Mouse (Mus musculus) liver, embryonic 14.5 days (tissue): ENCODE results near the gene Ank2. TPM values are rescaled to one million over a fixed set of nuclear protein-coding genes. Genes with fewer than 3 reads are reported as not detected.

Experiments used
- ATAC-seq: fragments of 200-750 bp; cut with Nextera tagmentation; 2 replicates; pipeline ENCODE4 v1.8.0; 2017; ENCODE audit warnings: moderate number of reproducible peaks, mild to moderate bottlenecking, moderate library complexity; ENCODE audit not compliant: insufficient read depth
- DNase-seq, 3 experiments: peaks; one replicate each; pipeline ENCODE4 v3.0.0-alpha.2; 2012 to 2013; ENCODE audit warnings: low read depth in 3 of 3, low spot score in 3 of 3
- H3K27ac ChIP-seq: fragments of 300-500 bp; sonication (generic); 2 replicates; pipeline ENCODE4 v1.5.1; 2014; ENCODE audit warnings: moderate library complexity, mild to moderate bottlenecking, control low read depth, inconsistent platforms
- H3K27me3 ChIP-seq: fragments of 300-500 bp; sonication (generic); 2 replicates; pipeline ENCODE4 v1.6.1; 2014; ENCODE audit warnings: mild to moderate bottlenecking, low read length, moderate library complexity; ENCODE audit not compliant: control insufficient read depth, insufficient read depth
- H3K36me3 ChIP-seq: fragments of 300-500 bp; sonication (generic); replicated peaks from 2 replicates; pipeline ENCODE4 v1.6.1; 2014; ENCODE audit warnings: low read depth; ENCODE audit not compliant: control insufficient read depth, insufficient read depth
- H3K4me1 ChIP-seq, 2 experiments: fragments of 200-500 bp in 1 of 2; fragments of 300-500 bp in 1 of 2; sonication (generic) in 1 of 2; replicated peaks; 2 replicates each; pipeline ENCODE4 v1.6.1; 2012 to 2014; ENCODE audit warnings: antibody characterized with exemption in 1 of 2, inconsistent platforms in 1 of 2, low read length in 1 of 2; ENCODE audit not compliant: control insufficient read depth in 2 of 2, insufficient read depth in 2 of 2
- H3K4me2 ChIP-seq: fragments of 300-500 bp; sonication (generic); 2 replicates; pipeline ENCODE4 v1.6.1; 2014; ENCODE audit warnings: low read depth, mild to moderate bottlenecking, control low read depth, moderate library complexity
- H3K4me3 ChIP-seq, 2 experiments: fragments of 200-500 bp in 1 of 2; fragments of 300-500 bp in 1 of 2; sonication (generic) in 1 of 2; 2 replicates each; pipeline ENCODE4 v1.5.1; 2012 to 2014; ENCODE audit warnings: low read depth in 2 of 2, low read length in 2 of 2, mild to moderate bottlenecking in 2 of 2, control low read depth in 1 of 2, inconsistent platforms in 1 of 2, moderate library complexity in 1 of 2; ENCODE audit not compliant: insufficient read depth in 1 of 2
- H3K9ac ChIP-seq: fragments of 300-500 bp; sonication (generic); replicated peaks from 2 replicates; pipeline ENCODE4 v1.6.1; 2014; ENCODE audit warnings: mild to moderate bottlenecking, control low read depth, moderate library complexity
- H3K9me3 ChIP-seq: fragments of 300-500 bp; sonication (generic); 2 replicates; pipeline ENCODE4 v1.6.1; 2016; ENCODE audit warnings: low read length, mixed read lengths; ENCODE audit not compliant: control insufficient read depth
- CTCF ChIP-seq: IDR thresholded peaks from 2 replicates; pipeline ENCODE4 v1.5.1; 2016; ENCODE audit warnings: antibody characterized with exemption, low read depth, control low read depth
- EP300 ChIP-seq: IDR thresholded peaks from 2 replicates; pipeline ENCODE4 v1.6.1; 2016; ENCODE audit warnings: antibody characterized with exemption, low read depth
- WGBS: fragments of 180-500 bp; shearing (Covaris S2); extraction: QIAGEN DNeasy Blood & Tissue Kit; methylation state at CpG from one replicate; pipeline ENCODE4 v1.1.7; 2014; ENCODE audit not compliant: insufficient replicate concordance; 5-methylcytosine and 5-hydroxymethylcytosine counted together
- polyA plus RNA-seq, 2 experiments: library from polyadenylated mRNA; depleted of rRNA in 1 of 2; stranded (reverse) in 1 of 2; unstranded in 1 of 2; fragments of >200 nt; fragmentation: Nextera tagmentation in 1 of 2; extraction: Ambion mirVana in 1 of 2; gene quantifications; 2 replicates each; pipeline versions ENCODE4 v1.2.1 to v1.2.3; 2012 to 2014

Gene Ank2
- polyA plus RNA-seq, 2 experiments = 4.8 to 5.2 TPM

DNA sequence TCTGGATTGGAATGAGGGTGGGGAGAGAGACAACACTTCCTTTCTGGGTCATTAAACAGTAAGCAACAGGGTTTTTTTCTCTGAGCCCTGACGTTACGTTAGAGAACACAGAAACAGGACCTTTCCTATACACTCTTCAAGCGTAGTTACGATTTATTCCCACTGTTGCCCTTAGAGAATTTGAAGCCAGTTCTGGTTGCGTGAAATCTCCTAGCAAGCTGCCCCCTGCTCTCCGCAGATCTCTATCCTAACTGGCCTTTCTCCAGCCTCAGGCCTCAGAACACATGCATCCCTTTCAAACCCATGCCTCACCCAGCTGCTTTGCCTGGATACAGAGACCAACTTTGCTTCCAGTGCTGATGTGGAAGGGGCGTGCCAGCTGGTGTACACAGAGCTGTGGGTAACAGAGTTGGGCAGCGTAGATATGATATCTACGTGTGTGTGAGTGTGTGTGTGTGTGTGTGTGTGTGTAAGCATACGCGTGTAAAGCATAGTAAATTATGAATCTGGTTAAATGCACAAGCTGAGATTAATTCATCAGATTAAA, 38.2 kb downstream of the Ank2 start:
- no peaks in the 10 kb centered on the region for H3K36me3 ChIP-seq
- H3K4me3 ChIP-seq = no peak overlapping the region
- H3K9me3 ChIP-seq = no peaks in the 10 kb centered on the region
- no peak overlapping the region for H3K9ac ChIP-seq
- H3K27me3 ChIP-seq = no peaks in the 10 kb centered on the region
- TF ChIP-seq CTCF = no peak
- no peak for TF ChIP-seq EP300
- H3K4me1 ChIP-seq = peaks cover 12 to 29% of the 10 kb centered on the region in 2 experiments
- no peak overlapping the region for H3K4me2 ChIP-seq
- WGBS = 46% methylated on average over 11 of the region's 11 CpGs
- H3K27ac ChIP-seq = no peak overlapping the region
- DNase-seq (no peak), ATAC-seq (0 out of 2 replicates have a peak, but pooled peaks have one; percentile 32)

DNA sequence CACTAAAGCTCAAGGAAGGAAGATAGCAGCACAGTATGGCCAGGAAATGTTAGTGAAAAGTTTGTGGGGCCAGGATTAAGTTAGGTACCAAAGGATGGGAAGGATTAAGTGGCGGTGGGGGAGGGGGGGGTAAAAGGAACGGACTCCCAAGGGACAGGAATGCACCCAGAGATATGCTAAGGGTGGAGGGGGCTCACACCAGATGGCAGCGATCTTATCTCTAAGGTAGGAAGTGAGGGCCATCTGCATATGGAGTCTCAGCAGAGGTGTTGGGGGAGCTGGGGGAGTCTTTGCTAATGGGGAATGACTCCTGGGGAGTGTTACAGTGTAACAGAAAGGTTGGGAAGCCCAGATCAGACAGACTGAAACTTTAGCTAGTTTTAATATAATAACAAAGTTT, 39.3 kb downstream of the Ank2 start:
- H3K27ac ChIP-seq = no peak overlapping the region
- no peak for DNase-seq
- no peaks in the 10 kb centered on the region for H3K9me3 ChIP-seq
- no peak overlapping the region for H3K9ac ChIP-seq
- H3K4me1 ChIP-seq = peaks cover 12 to 29% of the 10 kb centered on the region in 2 experiments
- H3K36me3 ChIP-seq = no peaks in the 10 kb centered on the region
- no peaks in the 10 kb centered on the region for H3K27me3 ChIP-seq
- H3K4me3 ChIP-seq = no peak overlapping the region
- WGBS = 6% methylated on average over 3 of the region's 3 CpGs
- no peak overlapping the region; the same call in 1 of the 2 replicates for H3K4me2 ChIP-seq
- peak; percentile 75 for ATAC-seq
- TF ChIP-seq EP300 = peak; percentile 45
- TF ChIP-seq CTCF = no peak

DNA sequence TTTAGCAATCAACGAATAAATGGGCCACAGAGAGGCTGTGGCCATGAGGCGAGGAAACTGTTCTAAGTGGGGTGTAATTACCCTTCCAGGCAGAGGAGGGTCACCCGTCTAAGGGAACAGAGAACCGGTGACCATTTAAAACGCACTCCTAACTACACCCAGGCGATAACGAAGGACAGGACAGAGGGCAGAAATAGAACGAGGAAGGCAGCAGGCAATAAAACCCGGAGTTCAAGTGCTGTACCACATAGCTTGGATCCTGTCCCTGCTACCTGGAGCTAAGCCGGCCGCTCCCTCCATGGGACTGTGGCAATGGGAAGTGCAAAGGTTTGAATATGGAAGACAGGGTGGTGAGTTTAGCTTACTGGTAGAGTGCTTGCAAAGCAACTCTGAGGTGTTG, 40.2 kb downstream of the Ank2 start:
- Histone ChIP-seq H3K36me3 (no peaks in the 10 kb centered on the region), H3K4me1 (peaks cover 12 to 29% of the 10 kb centered on the region in 2 experiments), H3K27ac (no peak overlapping the region; the same call in 1 of the 2 replicates), H3K27me3 (no peaks in the 10 kb centered on the region), H3K9me3 (no peaks in the 10 kb centered on the region), H3K9ac (peak overlapping the region; percentile 7; the same call in 1 of the 2 replicates), H3K4me3 (no peak overlapping the region), H3K4me2 (peak overlapping the region; percentile 65)
- DNase-seq (no peak), ATAC-seq (no peak)
- TF ChIP-seq CTCF (no peak), EP300 (no peak)
- WGBS = 20% methylated on average over 11 of the region's 11 CpGs

GRCm38 (mm10) chr3:127458420-127458798, 40.7 kb downstream of the Ank2 start:
- no peaks in the 10 kb centered on the region for H3K9me3 ChIP-seq
- no peak overlapping the region; the same call in 1 of the 2 replicates for H3K27ac ChIP-seq
- ATAC-seq = peak; percentile 42; the same call in 1 of the 2 replicates
- TF ChIP-seq CTCF (no peak), EP300 (no peak)
- peak overlapping the region; percentile 7 for H3K9ac ChIP-seq
- no peaks in the 10 kb centered on the region for H3K27me3 ChIP-seq
- H3K4me2 ChIP-seq = peak overlapping the region; percentile 65
- peak overlapping the region; percentile 32 to 45; a peak in 3 of 4 replicates for H3K4me3 ChIP-seq
- no peak for DNase-seq
- WGBS = 3% methylated on average over 6 of the region's 6 CpGs
- peaks cover 12 to 29% of the 10 kb centered on the region in 2 experiments for H3K4me1 ChIP-seq
- H3K36me3 ChIP-seq = no peaks in the 10 kb centered on the region

- TF ChIP-seq CTCF = peak; percentile 40; the same call in 1 of the 2 replicates
- no peak for TF ChIP-seq EP300
- peak overlapping the region; percentile 65 for H3K4me2 ChIP-seq
- H3K9ac ChIP-seq = peak overlapping the region; percentile 7
- DNase-seq (no peak), ATAC-seq (no peak; the same call in 1 of the 2 replicates)
- H3K4me3 ChIP-seq = peak overlapping the region; percentile 32 to 45; a peak in 3 of 4 replicates
- no peaks in the 10 kb centered on the region for H3K36me3 ChIP-seq
- no peak overlapping the region for H3K27ac ChIP-seq
- no peaks in the 10 kb centered on the region for H3K9me3 ChIP-seq
- H3K4me1 ChIP-seq = peaks cover 12 to 29% of the 10 kb centered on the region in 2 experiments
- H3K27me3 ChIP-seq = no peaks in the 10 kb centered on the region
- WGBS = 22% methylated on average over 5 of the region's 5 CpGs
Measured at GRCm38 (mm10) chr3:127457761-127458419, 41.3 kb downstream of the Ank2 start.
